Mouse (Mus musculus) testis, adult 2 months (tissue): ENCODE data around the gene Gm20503.

Experiments used
- CTCF ChIP-seq: fragments of 200-500 bp; IDR thresholded peaks from 2 replicates; pipeline ENCODE4 v1.5.1; 2012; ENCODE audit warnings: low read depth, mild to moderate bottlenecking, inconsistent platforms, low read length, moderate library complexity; ENCODE audit not compliant: control insufficient read depth, insufficient read depth, insufficient replicate concordance
- POLR2A ChIP-seq: fragments of 200-500 bp; IDR thresholded peaks from 2 replicates; pipeline ENCODE4 v1.6.1; 2012; ENCODE audit warnings: low read depth, mild to moderate bottlenecking, inconsistent platforms, low read length, moderate library complexity; ENCODE audit not compliant: control insufficient read depth

DNA sequence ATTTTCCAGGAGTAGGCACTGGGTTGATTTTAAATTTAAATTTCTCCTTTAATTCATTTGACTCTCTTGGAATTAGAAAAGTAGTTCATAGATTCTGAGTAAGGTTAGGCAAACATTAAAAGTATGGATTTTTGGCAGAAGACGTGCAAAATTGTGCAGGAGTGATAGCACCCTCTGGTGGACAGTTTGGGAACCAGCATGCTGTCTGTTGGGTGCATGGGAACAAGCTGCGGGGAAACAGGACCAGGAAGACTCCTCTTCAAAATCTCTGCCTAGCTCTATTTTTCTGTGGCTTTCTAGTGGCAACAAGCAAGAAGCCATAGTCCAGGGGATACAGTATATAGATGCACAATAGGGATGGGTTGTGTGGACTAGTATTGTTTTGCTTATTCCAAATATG, 3.3 kb upstream of the Gm20503 start:
- TF ChIP-seq CTCF = peak; percentile 81; the same call in 1 of the 2 replicates
- no peak for TF ChIP-seq POLR2A
